Mouse (Mus musculus): ENCODE measurements around the gene Filip1l.

DNA sequence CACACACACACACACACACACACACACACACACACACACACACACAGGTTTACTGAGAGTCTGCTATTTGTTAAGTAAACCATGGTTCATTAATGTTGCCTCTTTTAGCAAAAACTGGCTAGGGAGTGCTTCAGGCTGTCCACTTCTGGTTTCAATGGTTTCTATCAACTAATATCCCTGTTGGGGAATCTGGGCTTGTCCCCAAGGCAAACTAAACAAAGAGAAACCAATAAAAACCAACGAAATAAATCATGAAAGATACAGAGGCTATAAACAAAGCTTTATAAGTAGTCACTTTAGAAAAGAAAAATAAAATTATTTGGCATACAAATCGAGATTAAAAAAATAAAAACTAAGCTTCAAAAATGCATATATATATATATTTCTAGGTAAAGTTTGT lies 39.6 kb downstream of the Filip1l start:
- TF ChIP-seq POLR2A (IDR thresholded peaks at IDR 0.05; ENCODE audit: borderline replicate concordance, control insufficient read depth, low read depth, low read length) (no peak), CTCF (IDR thresholded peaks at IDR 0.05; ENCODE audit: control insufficient read depth, insufficient read depth, low read length) (no peak)
